Mouse (Mus musculus) thymus, postnatal 4 days (tissue): ENCODE measurements around the gene Vps33a.
A peak's percentile ranks its signal among the peaks of the same experiment; 100 is the strongest.

ENCODE experiments used
- DNase-seq: peaks from one replicate; pipeline ENCODE4 v3.0.0; 2021

The Vps33a gene

DNA sequence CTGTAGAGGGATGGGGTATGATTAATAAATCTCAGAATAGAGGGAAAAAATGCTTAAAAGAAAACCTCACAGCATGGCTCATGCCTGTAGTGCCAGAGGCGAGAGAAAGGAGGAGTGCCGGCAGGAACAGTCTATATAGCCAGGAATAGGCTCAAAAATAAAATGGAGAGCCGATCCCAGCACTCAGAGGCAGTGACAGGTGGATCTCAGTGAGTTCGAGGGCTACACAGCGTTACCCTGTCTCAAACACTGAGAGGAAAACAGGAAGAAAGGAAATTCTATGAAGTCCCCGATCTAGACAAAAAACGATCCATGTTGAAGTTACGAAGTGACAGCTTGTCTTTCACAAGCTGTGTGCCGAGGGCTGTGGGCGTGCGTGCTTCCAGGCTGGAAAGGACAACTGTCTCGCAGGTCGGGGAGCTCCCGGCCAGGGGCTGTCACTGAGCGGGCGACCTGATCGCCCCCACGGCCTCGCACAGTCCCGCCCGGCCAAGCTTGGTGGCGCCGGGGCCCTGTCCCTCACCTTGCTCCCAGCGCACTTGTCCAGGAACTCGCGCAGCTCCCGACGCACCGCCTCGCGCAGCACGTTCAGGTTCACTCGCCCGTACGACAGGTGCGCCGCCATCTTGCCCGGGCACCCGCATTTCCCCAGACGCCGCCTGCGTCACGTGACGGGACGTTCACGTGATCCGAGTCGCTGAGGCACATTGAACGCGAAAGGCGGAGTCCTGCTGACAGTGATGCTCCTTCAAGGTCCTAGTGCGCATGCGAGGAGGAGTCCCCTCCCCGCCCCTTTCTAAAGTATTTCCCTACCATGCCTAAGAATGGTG lies at the start of gene Vps33a:
Vps33a (minus strand) TSS at position 682 of the 830 bp plus-strand sequence.
- peak; percentile 98 for DNase-seq

- DNase-seq, result no peak
These were observed 49.6 kb upstream of the Vps33a start for GRCm38 (mm10) chr5:123622421-123622820.

GRCm38 (mm10) chr5:123618558-123618957 lies 45.7 kb upstream of the Vps33a start:
- peak; percentile 72 for DNase-seq

DNA sequence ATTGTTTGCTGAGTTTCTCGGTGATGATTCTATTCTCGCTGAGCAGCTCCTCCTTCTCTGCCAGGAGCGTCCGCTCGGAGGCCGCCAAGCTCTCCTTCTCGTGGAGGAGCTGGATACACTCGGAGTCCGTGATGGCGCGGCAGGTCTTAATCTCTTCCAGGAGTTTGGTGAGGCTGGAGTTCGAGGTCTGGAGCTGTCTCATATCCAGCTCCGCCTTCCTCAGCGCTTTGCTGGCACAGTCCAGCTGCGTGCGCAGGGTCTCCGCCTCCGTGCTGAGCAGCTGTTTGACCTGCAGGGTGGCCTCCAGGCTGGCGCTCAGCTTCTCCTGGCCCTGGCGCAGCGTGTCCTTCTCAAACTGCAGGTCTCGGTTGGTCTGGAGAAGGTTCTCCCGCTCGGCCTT lies 41.4 kb upstream of the Vps33a start:
- DNase-seq, result no peak

DNA sequence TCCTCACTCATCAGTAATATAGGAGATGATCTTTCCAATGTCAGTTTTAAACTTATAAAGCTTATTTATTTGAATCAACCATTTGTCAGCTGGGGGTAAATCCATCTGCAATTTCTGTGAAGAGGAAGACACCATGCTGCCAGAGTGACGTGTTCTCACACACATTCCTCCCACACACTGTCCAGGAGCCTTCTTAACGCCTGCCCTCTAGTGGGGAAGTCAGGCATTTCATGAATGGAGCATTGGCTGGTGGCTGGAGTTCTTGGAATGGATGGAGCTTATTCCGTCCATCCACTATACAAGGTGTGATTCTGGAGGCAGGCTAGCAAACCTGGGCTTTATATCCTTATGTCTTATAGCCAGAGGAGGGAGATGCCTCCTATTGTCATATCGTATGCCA lies 37.0 kb upstream of the Vps33a start:
- DNase-seq, result peak; percentile 74

DNA sequence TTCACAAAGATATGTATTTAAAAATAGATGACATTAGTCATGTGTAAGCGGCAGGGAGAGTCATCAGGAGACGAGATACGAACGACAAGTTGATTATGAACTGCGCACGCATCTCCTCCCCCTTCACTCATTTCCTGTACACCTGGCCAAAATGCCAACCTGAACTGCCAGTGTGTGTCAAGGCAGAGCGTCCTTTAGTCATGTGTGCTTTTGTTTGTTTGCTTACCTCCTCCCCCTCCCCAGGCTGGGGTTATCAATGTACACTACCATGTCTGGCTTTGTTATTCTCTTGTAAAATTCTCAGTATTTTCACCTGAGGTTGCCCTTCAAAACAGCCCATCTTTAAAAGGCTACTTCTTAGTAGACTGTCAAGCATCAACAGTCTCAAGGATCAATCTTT lies 36.6 kb upstream of the Vps33a start:
- no peak for DNase-seq

DNA sequence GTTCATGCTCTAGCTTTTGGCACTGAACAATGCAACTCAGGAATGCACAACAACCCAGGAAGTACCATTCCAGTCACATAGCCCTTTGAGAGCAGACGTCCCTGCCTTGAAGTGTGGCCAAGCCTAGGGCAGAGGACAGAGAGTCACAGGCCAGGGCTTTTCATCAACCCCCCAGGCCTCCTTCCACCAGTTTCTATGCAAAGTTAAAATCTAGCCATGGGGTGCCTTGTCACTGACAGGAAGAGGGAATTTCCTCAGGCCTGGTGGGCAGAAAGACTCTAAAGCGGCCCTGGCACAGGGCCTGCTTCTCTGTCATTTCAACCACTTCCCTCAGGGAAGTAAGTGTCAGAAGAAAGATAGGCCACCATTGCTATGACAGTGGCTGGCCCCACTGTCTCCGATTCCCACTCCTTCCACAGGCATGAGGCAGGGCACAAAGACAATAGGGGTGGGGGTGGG lies 34.4 kb upstream of the Vps33a start:
- DNase-seq, result no peak

DNA sequence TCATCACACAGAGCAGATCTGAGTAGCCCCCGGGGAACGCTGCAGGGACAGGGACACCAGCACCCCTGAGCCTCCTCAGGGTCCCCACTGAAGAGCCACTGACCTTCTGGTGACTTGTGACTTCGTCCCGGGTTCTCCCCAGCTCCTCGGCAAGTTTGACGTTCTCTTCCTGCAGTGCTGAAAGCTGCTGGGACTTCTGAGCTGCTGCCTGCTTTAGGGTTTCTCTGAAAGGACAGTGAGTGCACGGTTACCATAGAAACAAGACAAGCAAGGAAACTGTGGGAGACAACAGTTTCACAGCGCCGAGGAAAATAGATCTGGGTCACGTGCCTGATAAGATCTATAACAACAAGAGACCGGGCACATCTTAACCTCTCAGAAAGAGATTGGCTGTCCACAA lies 30.7 kb upstream of the Vps33a start:
- DNase-seq, result no peak

GRCm38 (mm10) chr5:123602174-123602573 lies 29.3 kb upstream of the Vps33a start:
- DNase-seq, result no peak

DNA sequence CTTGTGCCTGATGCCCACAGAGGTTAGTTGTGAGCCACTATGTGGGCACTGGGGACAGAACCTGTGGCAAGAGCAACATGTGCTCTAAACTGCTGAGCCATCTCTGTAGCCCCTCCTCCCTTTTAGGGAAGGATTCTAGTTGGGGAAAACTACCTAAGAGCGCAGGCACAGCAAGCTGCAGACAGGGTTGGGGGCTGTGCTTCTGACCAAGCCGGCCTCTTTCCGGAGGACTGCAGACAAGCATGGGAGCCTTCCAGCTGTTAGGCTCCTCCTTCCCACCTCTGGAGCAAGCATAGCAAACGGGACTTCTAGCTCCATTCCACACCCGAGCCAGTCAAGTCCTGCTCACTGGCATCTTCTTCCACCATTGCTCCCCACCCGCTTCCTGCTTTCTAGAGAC lies 26.5 kb upstream of the Vps33a start:
- DNase-seq, result no peak

DNA sequence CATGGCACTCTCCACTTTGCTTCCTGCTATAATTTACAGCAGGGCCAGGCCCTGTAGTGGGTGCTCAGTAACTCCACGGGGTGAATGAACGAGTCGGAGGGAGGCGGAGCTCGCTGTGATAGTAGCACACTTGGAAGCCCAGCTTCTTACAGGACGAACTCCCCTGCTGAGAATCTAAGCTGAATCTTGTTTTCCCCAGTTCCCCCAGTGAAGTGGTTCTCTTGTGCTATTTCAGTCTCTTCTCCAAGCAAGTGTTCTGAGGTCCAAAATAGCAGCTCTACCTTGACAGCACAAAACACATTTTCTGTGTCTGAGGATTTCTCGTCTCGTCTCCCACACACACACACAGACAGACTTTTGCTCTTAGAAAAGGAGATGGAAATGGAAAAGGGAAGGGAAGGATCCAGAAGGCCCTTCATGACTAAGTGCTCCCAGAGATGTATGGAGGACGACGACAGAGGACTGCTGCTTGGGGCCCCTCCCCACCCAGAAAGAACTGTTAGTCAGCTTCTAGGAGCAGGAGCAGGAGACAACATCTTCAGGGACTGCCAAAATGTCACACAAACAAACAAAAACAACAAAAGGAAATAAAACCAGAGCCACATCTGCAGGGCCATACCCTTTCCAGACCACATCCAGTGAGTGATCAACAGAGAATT lies 20.9 kb upstream of the Vps33a start:
- no peak for DNase-seq

- DNase-seq, result peak; percentile 34
These were observed 7.2 kb upstream of the Vps33a start for GRCm38 (mm10) chr5:123580043-123580442.

- no peak for DNase-seq
These were observed 3.9 kb upstream of the Vps33a start for GRCm38 (mm10) chr5:123576696-123577095.

DNA sequence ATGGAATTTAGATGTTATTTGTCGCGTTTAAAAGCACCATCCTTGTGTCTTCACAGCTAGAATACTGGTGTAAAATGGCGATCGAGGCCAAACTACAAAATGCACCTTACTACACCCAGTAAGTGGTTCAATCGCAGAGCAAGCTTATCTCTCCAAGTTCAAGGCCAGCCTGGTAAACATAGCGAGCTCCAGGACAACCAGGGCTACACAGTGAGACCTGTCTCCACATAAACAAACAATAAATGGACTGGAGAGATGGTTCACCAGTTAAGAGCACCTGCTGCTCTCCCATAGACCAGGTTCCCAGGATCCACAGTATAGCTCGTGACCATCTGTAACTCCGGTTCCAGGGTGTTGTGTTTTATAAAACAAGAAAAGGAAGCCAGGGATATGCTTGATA lies 524 bp upstream of the Vps33a start:
- no peak for DNase-seq

DNA sequence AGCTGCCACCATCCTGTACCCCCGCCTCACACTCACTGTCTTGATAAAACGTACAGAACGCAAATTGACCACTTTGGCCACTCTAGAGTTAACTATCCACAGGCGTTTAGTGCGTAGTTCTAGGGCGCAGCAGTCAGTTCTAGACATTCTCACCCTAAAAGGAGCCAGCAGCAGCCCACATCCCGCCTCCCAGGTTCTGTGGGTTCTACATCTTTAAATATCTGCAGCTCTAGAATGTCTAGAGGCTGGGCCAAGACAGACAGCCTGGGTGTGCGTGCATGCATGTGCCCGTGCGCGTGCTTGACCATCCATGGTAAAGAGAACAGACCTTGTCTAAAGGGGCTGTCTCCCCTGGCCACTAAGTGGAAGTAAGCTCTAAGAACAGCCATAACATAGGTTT lies 11.7 kb downstream of the Vps33a start:
- no peak for DNase-seq

GRCm38 (mm10) chr5:123559588-123559987 lies 13.2 kb downstream of the Vps33a start:
- DNase-seq, result no peak

DNA sequence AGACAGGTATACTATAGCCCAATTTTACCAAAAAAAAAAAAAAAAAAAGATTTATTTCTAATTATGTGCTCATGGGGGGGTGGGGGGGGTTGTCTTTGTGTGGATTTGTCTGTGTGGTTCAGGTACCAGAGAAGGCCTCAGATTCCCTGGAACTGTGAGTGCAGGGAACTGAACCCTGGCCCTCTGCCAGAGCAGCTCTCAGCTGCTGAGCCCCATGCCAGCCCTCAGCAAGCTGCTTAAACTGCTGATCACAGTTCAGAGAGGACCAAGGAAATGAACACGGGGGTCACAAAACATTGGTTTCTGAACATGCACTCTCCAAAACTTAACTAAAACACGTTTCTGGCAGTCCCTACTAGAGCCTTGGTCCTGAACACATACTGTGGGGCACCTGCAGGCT lies 16.4 kb downstream of the Vps33a start:
- no peak for DNase-seq

- DNase-seq, result no peak
These were observed 17.1 kb downstream of the Vps33a start for GRCm38 (mm10) chr5:123555693-123556092.

DNA sequence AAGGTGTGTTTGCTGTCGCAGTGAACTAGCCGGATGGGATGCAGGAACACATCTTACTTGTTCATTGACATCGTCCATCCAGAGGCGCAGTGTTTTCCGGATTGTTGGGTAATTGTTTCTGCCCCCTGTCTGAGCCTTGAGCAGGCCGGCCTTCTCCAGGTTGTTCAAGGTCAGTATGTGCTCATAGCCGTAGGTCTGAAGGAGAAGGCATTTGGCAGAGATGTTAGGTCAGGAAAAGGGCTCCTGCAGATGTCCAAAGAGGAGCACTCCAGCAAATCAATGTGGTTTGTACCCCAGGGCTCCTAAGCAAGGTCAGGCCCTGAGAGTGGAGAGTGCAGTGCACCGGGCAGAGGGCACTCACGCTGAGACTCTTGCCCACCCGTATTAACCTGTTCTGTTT lies 39.0 kb downstream of the Vps33a start:
- no peak for DNase-seq

- no peak for DNase-seq
These were observed 42.8 kb downstream of the Vps33a start for GRCm38 (mm10) chr5:123530056-123530455.

GRCm38 (mm10) chr5:123528641-123529040 lies 44.2 kb downstream of the Vps33a start:
- no peak for DNase-seq

GRCm38 (mm10) chr5:123525916-123526495 lies 46.8 kb downstream of the Vps33a start:
- DNase-seq, result no peak

DNA sequence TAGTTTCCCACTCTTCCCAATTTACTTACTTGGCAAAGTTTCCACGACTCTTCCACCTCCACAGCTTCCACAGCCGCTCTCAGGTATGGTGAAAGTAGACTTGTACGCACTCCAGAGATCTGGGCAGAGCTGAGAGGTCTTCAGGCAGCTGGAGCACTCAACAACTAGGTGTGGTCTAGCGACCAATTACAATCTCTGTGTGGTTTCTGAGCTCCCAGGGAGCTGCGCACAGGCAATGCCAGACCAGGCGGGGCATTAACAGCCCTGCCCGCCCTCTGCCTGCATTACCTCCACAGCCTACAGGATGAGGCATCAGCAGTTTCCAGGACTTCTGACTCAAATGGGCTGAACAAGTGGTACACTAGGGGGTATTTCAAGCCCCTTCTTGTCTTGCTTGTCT lies 47.6 kb downstream of the Vps33a start, which contains the start of gene Gm49027:
Gm49027 (minus strand) TSS at position 208 of the 400 bp plus-strand sequence.
- peak; percentile 6 for DNase-seq

DNA sequence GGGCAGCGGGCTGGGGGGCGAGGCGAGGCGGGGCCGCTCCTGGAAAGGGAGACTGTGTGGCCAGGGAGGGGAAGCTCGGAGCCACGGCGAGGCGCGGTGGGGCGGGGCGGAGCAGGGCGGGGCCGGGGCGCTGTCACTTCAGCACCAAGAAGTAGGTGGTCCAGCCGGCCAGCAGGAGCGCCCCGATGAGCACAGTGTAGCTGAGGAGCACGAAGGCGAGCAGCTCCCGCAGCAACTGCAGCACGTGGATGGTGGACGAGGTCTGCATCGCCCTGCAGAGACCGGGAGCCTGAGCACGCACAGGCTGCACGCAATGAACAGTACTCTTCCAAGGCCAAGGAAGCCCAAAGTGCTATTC lies 48.5 kb downstream of the Vps33a start:
- no peak for DNase-seq
